Mouse (Mus musculus) myocyte (in vitro differentiated cells): Measurements from ENCODE around the gene Pign. TPM values are rescaled to one million over a fixed set of nuclear protein-coding genes. Genes with fewer than 3 reads are reported as not detected.

ENCODE experiments used
- H3K27me3 ChIP-seq: one replicate; pipeline ENCODE4 v1.6.1; 2011; ENCODE audit not compliant: control insufficient read depth, insufficient read depth, insufficient read length
- H3K36me3 ChIP-seq: one replicate; pipeline ENCODE4 v1.6.1; 2011; ENCODE audit not compliant: control insufficient read depth, insufficient read depth
- H3K4me2 ChIP-seq: one replicate; pipeline ENCODE4 v1.6.1; 2011; ENCODE audit warnings: low read depth, control low read depth
- H3K4me3 ChIP-seq: one replicate; pipeline ENCODE4 v1.5.1; 2011; ENCODE audit warnings: mild to moderate bottlenecking, control low read depth, moderate library complexity
- H3K79me2 ChIP-seq: one replicate; pipeline ENCODE4 v1.6.1; 2011; ENCODE audit not compliant: control insufficient read depth, insufficient read depth
- H3ac ChIP-seq: one replicate; pipeline ENCODE4 v1.6.1; 2011; ENCODE audit not compliant: control insufficient read depth, insufficient read length
- CEBPB ChIP-seq: IDR thresholded peaks from 2 replicates; pipeline ENCODE4 v1.6.1; 2011; ENCODE audit warnings: mild to moderate bottlenecking, moderate library complexity; ENCODE audit not compliant: poor library complexity, insufficient read depth, severe bottlenecking
- E2F4 ChIP-seq: IDR thresholded peaks from one replicate; pipeline ENCODE4 v1.6.1; 2011; ENCODE audit warnings: mild to moderate bottlenecking, control low read depth, moderate library complexity; ENCODE audit not compliant: insufficient read depth
- MAX ChIP-seq: IDR thresholded peaks from one replicate; pipeline ENCODE4 v1.6.1; 2011; ENCODE audit warnings: low read depth, mild to moderate bottlenecking, control low read depth
- MYOD1 ChIP-seq, 3 experiments: IDR thresholded peaks; one replicate each; pipeline ENCODE4 v1.6.1; 2011; ENCODE audit warnings: control low read depth in 2 of 3, low read depth in 2 of 3, mild to moderate bottlenecking in 2 of 3, moderate library complexity in 1 of 3; ENCODE audit not compliant: insufficient read length in 2 of 3, control insufficient read depth in 1 of 3
- MYOG ChIP-seq, 3 experiments: IDR thresholded peaks; one replicate each; pipeline ENCODE4 v1.6.1; 2011; ENCODE audit warnings: control low read depth in 2 of 3, low read depth in 2 of 3, mild to moderate bottlenecking in 2 of 3; ENCODE audit not compliant: insufficient read length in 2 of 3, control insufficient read depth in 1 of 3, insufficient read depth in 1 of 3
- POLR2A ChIP-seq: IDR thresholded peaks from one replicate; pipeline ENCODE4 v1.6.1; 2011; ENCODE audit warnings: low read depth, mild to moderate bottlenecking, control low read depth, moderate library complexity; ENCODE audit not compliant: insufficient read length
- POLR2AphosphoS2 ChIP-seq: IDR thresholded peaks from one replicate; pipeline ENCODE4 v1.6.1; 2011; ENCODE audit warnings: low read depth, control low read depth; ENCODE audit not compliant: insufficient read length
- REST ChIP-seq: IDR thresholded peaks from one replicate; pipeline ENCODE4 v1.6.1; 2011; ENCODE audit warnings: mild to moderate bottlenecking, control low read depth, moderate library complexity; ENCODE audit not compliant: insufficient read depth, insufficient read length
- SRF ChIP-seq: IDR thresholded peaks from one replicate; pipeline ENCODE4 v1.6.1; 2011; ENCODE audit warnings: low read depth; ENCODE audit not compliant: control insufficient read depth, insufficient read length
- TCF12 ChIP-seq: IDR thresholded peaks from one replicate; pipeline ENCODE4 v1.6.1; 2011; ENCODE audit warnings: mild to moderate bottlenecking, control low read depth; ENCODE audit not compliant: poor library complexity, insufficient read depth, severe bottlenecking
- TCF3 ChIP-seq: IDR thresholded peaks from one replicate; pipeline ENCODE4 v1.6.1; 2011; ENCODE audit warnings: low read depth, control low read depth; ENCODE audit not compliant: insufficient read length
- USF1 ChIP-seq: IDR thresholded peaks from one replicate; pipeline ENCODE4 v1.6.1; 2011; ENCODE audit warnings: low read depth, mild to moderate bottlenecking, control low read depth, moderate library complexity
- polyA plus RNA-seq: library from polyadenylated mRNA; unstranded; fragments of >200 nt; fragmentation: generic; extraction: Trizol; gene quantifications from one replicate; pipeline ENCODE4 v1.2.1, GENCODE M21; 2012; ENCODE audit warnings: missing spikeins

Gene Pign
- polyA plus RNA-seq, 1 experiment = 9.3 TPM

GRCm38 (mm10) chr1:105650650-105651049 lies 12.8 kb downstream of the Pign start:
- TF ChIP-seq SRF (no peak), MYOD1 (IDR thresholded peaks at IDR 0.05; ENCODE audit: control insufficient read depth in 1 of 3, insufficient read length in 2 of 3, low read depth in 2 of 3) (no peak), E2F4 (no peak), MYOG (IDR thresholded peaks at IDR 0.05; ENCODE audit: control insufficient read depth in 1 of 3, insufficient read depth in 1 of 3, insufficient read length in 2 of 3, low read depth in 2 of 3) (no peak), TCF12 (no peak), USF1 (no peak), POLR2AphosphoS2 (no peak), CEBPB (no peak), REST (no peak), MAX (no peak), TCF3 (no peak), POLR2A (no peak)
- H3K4me3 ChIP-seq = no peak overlapping the region
- no peaks in the 10 kb centered on the region for H3K27me3 ChIP-seq
- H3K4me2 ChIP-seq = no peak overlapping the region
- H3K36me3 ChIP-seq = peaks cover 33% of the 10 kb centered on the region
- H3ac ChIP-seq = no peak overlapping the region
- peaks cover 4% of the 10 kb centered on the region for H3K79me2 ChIP-seq

GRCm38 (mm10) chr1:105644093-105644492 lies 19.4 kb downstream of the Pign start:
- Histone ChIP-seq H3K4me3 (no peak overlapping the region), H3K36me3 (peaks cover 48% of the 10 kb centered on the region), H3K4me2 (no peak overlapping the region), H3K27me3 (no peaks in the 10 kb centered on the region), H3ac (no peak overlapping the region), H3K79me2 (no peaks in the 10 kb centered on the region)
- TF ChIP-seq SRF = no peak
- TF ChIP-seq MYOG (IDR thresholded peaks at IDR 0.05; ENCODE audit: control insufficient read depth in 1 of 3, insufficient read depth in 1 of 3, insufficient read length in 2 of 3, low read depth in 2 of 3) = no peak
- no peak for TF ChIP-seq TCF12
- no peak for TF ChIP-seq REST
- no peak for TF ChIP-seq USF1
- TF ChIP-seq MAX = no peak
- TF ChIP-seq POLR2AphosphoS2 = no peak

- Histone ChIP-seq H3K79me2 (no peaks in the 10 kb centered on the region), H3K4me2 (no peak overlapping the region), H3K27me3 (no peaks in the 10 kb centered on the region), H3K4me3 (no peak overlapping the region), H3ac (no peak overlapping the region), H3K36me3 (peaks cover 8% of the 10 kb centered on the region)
- TF ChIP-seq MYOD1 (IDR thresholded peaks at IDR 0.05; ENCODE audit: control insufficient read depth in 1 of 3, insufficient read length in 2 of 3, low read depth in 2 of 3) (no peak), E2F4 (no peak), SRF (no peak)
These were observed 33.0 kb downstream of the Pign start for GRCm38 (mm10) chr1:105630481-105630880.

GRCm38 (mm10) chr1:105589673-105590072 lies 73.8 kb downstream of the Pign start:
- Histone ChIP-seq H3K79me2 (no peaks in the 10 kb centered on the region), H3K27me3 (no peaks in the 10 kb centered on the region)
- TF ChIP-seq CEBPB (no peak), SRF (no peak), USF1 (no peak), MAX (no peak), REST (no peak), E2F4 (no peak), POLR2A (no peak), TCF12 (no peak), POLR2AphosphoS2 (no peak), TCF3 (no peak), MYOG (IDR thresholded peaks at IDR 0.05; ENCODE audit: control insufficient read depth in 1 of 3, insufficient read depth in 1 of 3, insufficient read length in 2 of 3, low read depth in 2 of 3) (no peak), MYOD1 (IDR thresholded peaks at IDR 0.05; ENCODE audit: control insufficient read depth in 1 of 3, insufficient read length in 2 of 3, low read depth in 2 of 3) (no peak)

GRCm38 (mm10) chr1:105588697-105589096 lies 74.8 kb downstream of the Pign start:
- Histone ChIP-seq H3ac (no peak overlapping the region), H3K4me2 (no peak overlapping the region), H3K27me3 (no peaks in the 10 kb centered on the region), H3K79me2 (no peaks in the 10 kb centered on the region), H3K4me3 (no peak overlapping the region), H3K36me3 (no peaks in the 10 kb centered on the region)
- TF ChIP-seq REST = no peak
- no peak for TF ChIP-seq POLR2A
- no peak for TF ChIP-seq MAX
- no peak for TF ChIP-seq TCF3
- no peak for TF ChIP-seq TCF12
- TF ChIP-seq MYOD1 (IDR thresholded peaks at IDR 0.05; ENCODE audit: control insufficient read depth in 1 of 3, insufficient read length in 2 of 3, low read depth in 2 of 3) = no peak
- TF ChIP-seq E2F4 = no peak
- no peak for TF ChIP-seq MYOG (IDR thresholded peaks at IDR 0.05; ENCODE audit: control insufficient read depth in 1 of 3, insufficient read depth in 1 of 3, insufficient read length in 2 of 3, low read depth in 2 of 3)
- TF ChIP-seq SRF = no peak
- TF ChIP-seq POLR2AphosphoS2 = no peak
- no peak for TF ChIP-seq CEBPB
- TF ChIP-seq USF1 = no peak

More at GRCm38 (mm10) chr1:105589673-105590072, 73.8 kb downstream of the Pign start:
- Histone ChIP-seq H3K36me3 (no peaks in the 10 kb centered on the region), H3K4me2 (no peak overlapping the region), H3ac (no peak overlapping the region), H3K4me3 (no peak overlapping the region)
